Mouse (Mus musculus) lung, adult 2 months (tissue): Measurements from ENCODE around the gene Adat1.

Experiments
- CTCF ChIP-seq: fragments of 200-500 bp; IDR thresholded peaks from 2 replicates; pipeline ENCODE4 v1.5.1; 2011; ENCODE audit warnings: mild to moderate bottlenecking, low read length, control low read depth; ENCODE audit not compliant: insufficient read depth
- POLR2A ChIP-seq: fragments of 200-500 bp; IDR thresholded peaks from 2 replicates; pipeline ENCODE4 v1.6.1; 2011; ENCODE audit warnings: low read depth, mild to moderate bottlenecking, control low read depth, low read length, borderline replicate concordance; ENCODE audit errors: extremely low read depth

GRCm38 (mm10) chr8:111974138-111974537 is 18.0 kb downstream of the Adat1 start:
- TF ChIP-seq POLR2A = no peak
- no peak for TF ChIP-seq CTCF
